Mouse (Mus musculus) lung, embryonic 14.5 days (tissue): ENCODE measurements at regions not wholly inside any gene's neighbourhood (a gene's known extent, or its start where the extent isn't known, plus 50 kb on each side); places are given as distances from the start of the nearest gene placed in this dataset.

Experiments used
- ATAC-seq: fragments of 200-750 bp; cut with Nextera tagmentation; 2 replicates; pipeline ENCODE4 v1.8.0; 2017; ENCODE audit warnings: mild to moderate bottlenecking, moderate TSS enrichment, moderate library complexity; ENCODE audit not compliant: insufficient read depth
- DNase-seq: peaks from one replicate; pipeline ENCODE4 v3.0.0-alpha.2; 2015
- H3K27ac ChIP-seq: fragments of 300-500 bp; sonication (generic); 2 replicates; pipeline ENCODE4 v1.5.1; 2014; ENCODE audit warnings: low read depth, mild to moderate bottlenecking, moderate library complexity
- H3K27me3 ChIP-seq: fragments of 300-500 bp; sonication (generic); 2 replicates; pipeline ENCODE4 v1.6.1; 2014; ENCODE audit warnings: low read length, control low read depth; ENCODE audit not compliant: insufficient read depth
- H3K36me3 ChIP-seq: fragments of 300-500 bp; sonication (generic); 2 replicates; pipeline ENCODE4 v1.6.1; 2014; ENCODE audit warnings: control low read depth; ENCODE audit not compliant: insufficient read depth
- H3K4me1 ChIP-seq: fragments of 300-500 bp; sonication (generic); 2 replicates; pipeline ENCODE4 v1.6.1; 2014; ENCODE audit warnings: antibody characterized with exemption, control low read depth; ENCODE audit not compliant: insufficient read depth
- H3K4me2 ChIP-seq: fragments of 300-500 bp; sonication (generic); 2 replicates; pipeline ENCODE4 v1.6.1; 2014; ENCODE audit warnings: mild to moderate bottlenecking
- H3K4me3 ChIP-seq: fragments of 300-500 bp; sonication (generic); 2 replicates; pipeline ENCODE4 v1.5.1; 2014; ENCODE audit warnings: low read depth, low read length
- H3K9ac ChIP-seq: fragments of 300-500 bp; sonication (generic); 2 replicates; pipeline ENCODE4 v1.6.1; 2014
- H3K9me3 ChIP-seq: fragments of 300-500 bp; sonication (generic); 2 replicates; pipeline ENCODE4 v1.6.1; 2016; ENCODE audit warnings: low read depth, low read length, control low read depth
- CTCF ChIP-seq: IDR thresholded peaks from 2 replicates; pipeline ENCODE4 v1.5.1; 2016; ENCODE audit warnings: antibody characterized with exemption, low read depth
- WGBS: fragments of 180-500 bp; shearing (Covaris S2); extraction: QIAGEN DNeasy Blood & Tissue Kit; methylation state at CpG from one replicate; pipeline ENCODE4 v1.1.7; 2014; 5-methylcytosine and 5-hydroxymethylcytosine counted together

DNA sequence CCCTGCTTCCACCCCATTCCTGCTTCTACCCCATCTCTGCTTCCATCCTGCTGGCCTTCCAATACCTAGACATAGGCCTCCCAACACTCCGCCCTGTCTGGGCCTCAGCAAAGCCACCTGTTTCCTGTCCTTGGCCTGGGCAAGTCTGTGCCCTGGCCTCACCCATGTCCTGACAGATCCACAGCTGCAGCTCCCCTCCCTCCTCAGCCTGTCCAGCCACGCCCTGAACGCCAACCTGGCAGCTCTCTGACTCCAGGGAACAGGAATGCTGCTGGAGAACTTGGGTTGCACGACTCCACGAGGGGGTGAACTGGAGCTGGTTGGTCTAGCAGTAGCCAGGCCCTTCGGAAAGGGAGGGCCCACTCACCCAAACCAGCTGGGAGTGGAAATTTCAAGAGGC, 966.1 kb downstream of the 4930447A16Rik start:
- no peaks in the 10 kb centered on the region for H3K9me3 ChIP-seq
- 41% methylated on average over 6 of the region's 6 CpGs for WGBS
- peak overlapping the region; percentile 58 for H3K27ac ChIP-seq
- DNase-seq, result peak; percentile 74
- H3K27me3 ChIP-seq, result no peaks in the 10 kb centered on the region
- peak; percentile 34 for TF ChIP-seq CTCF
- H3K4me1 ChIP-seq, result no peaks in the 10 kb centered on the region
- H3K9ac ChIP-seq, result no peak overlapping the region
- no peak overlapping the region for H3K4me2 ChIP-seq
- no peak overlapping the region for H3K4me3 ChIP-seq
- no peaks in the 10 kb centered on the region for H3K36me3 ChIP-seq
- peak; percentile 84 for ATAC-seq

DNA sequence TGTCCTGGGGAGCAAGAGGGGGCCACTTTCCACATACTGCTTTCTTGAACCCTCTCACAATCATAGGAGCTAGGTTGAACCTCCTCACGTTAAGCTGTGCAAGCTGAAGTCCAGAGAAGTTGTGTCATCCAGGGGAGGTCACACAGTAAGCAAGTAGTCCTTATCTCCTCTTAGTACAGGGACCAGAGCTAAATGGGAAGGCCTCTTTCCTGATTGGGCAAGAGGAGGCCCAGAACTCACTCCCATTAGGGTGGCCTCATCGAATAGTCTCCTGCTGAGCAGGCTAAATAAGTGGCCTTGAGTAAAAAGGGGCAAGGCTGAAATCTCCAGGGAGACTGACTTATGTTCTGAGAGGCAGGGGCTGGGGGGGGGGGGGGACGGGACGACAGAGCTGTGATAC, 966.5 kb downstream of the 4930447A16Rik start:
- H3K4me2 ChIP-seq, result no peak overlapping the region
- DNase-seq (no peak), ATAC-seq (peak; percentile 56)
- no peak for TF ChIP-seq CTCF
- H3K4me3 ChIP-seq, result no peak overlapping the region
- no peaks in the 10 kb centered on the region for H3K27me3 ChIP-seq
- no peaks in the 10 kb centered on the region for H3K4me1 ChIP-seq
- 0 out of 2 replicates have a peak overlapping the region, but pooled peaks have one; percentile 58 for H3K27ac ChIP-seq
- no peaks in the 10 kb centered on the region for H3K9me3 ChIP-seq
- no peak overlapping the region for H3K9ac ChIP-seq
- no peaks in the 10 kb centered on the region for H3K36me3 ChIP-seq
- WGBS, result 22% methylated on average over 4 of the region's 4 CpGs

DNA sequence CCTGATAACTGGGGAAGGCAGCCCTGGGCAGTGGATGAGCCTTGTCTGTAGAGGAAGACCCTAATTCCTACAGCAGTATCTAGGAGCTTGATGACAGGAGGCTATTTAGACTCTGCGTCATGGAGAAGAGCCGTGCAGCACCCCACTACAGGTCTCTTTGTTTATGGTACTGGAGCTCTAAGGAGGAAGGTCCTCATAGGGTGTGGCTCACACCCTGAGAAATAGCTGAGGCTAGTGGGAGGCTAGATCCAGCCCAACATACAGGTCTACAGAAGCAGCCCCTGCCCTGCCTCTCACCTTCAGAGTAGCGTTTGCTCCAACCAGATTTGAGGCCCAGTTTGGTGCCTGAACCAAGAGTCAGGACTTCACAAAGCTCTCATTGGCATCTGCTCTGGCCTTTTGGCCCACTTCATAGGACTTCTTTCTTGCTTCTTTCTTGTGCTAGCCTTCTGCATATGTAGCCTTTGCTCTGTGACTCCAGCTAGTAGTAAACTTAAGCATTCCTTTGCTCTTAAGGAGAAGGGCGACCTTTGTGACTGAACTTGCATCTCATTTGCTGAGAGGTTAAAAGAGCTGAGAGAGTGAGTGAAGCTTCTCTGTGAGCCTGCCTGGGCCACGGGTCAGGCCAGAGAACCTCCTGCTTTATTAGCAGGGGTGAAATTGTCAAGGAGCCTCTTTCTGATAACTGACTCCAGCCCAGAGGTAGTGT, 967.2 kb downstream of the 4930447A16Rik start:
- Histone ChIP-seq H3K36me3 (no peaks in the 10 kb centered on the region), H3K4me3 (no peak overlapping the region), H3K4me2 (no peak overlapping the region), H3K27me3 (no peaks in the 10 kb centered on the region), H3K4me1 (no peaks in the 10 kb centered on the region), H3K27ac (0 out of 2 replicates have a peak overlapping the region, but pooled peaks have one; percentile 58), H3K9me3 (no peaks in the 10 kb centered on the region), H3K9ac (no peak overlapping the region)
- TF ChIP-seq CTCF, result no peak
- 62% methylated on average over 5 of the region's 5 CpGs for WGBS
- no peak for DNase-seq
- no peak for ATAC-seq

DNA sequence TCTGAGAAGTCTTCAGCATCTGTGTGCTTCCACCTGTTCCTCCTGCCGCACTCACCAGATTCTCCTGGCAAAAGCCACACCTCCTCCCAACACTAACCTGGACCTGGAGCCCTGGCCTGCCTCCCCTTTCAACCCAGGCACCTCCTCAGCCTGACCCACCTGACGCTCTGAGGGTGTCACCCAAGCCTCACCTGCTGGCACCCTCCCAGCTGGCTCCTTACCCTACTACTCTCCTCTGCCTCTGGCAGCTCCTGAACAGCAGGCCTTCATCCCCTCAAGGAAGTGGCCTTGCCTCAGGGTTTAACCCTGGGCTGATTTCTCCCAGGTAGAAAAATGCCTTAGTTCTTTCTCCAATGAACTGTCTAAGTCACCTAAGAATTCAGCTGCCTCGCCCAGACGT, 973.5 kb downstream of the 4930447A16Rik start:
- Histone ChIP-seq H3K27me3 (no peaks in the 10 kb centered on the region), H3K4me1 (no peaks in the 10 kb centered on the region), H3K27ac (no peak overlapping the region), H3K36me3 (no peaks in the 10 kb centered on the region), H3K9me3 (no peaks in the 10 kb centered on the region), H3K4me2 (no peak overlapping the region), H3K4me3 (no peak overlapping the region), H3K9ac (no peak overlapping the region)
- no peak for TF ChIP-seq CTCF
- no peak for ATAC-seq
- DNase-seq, result no peak
- WGBS, result 78% methylated on average over 4 of the region's 4 CpGs

DNA sequence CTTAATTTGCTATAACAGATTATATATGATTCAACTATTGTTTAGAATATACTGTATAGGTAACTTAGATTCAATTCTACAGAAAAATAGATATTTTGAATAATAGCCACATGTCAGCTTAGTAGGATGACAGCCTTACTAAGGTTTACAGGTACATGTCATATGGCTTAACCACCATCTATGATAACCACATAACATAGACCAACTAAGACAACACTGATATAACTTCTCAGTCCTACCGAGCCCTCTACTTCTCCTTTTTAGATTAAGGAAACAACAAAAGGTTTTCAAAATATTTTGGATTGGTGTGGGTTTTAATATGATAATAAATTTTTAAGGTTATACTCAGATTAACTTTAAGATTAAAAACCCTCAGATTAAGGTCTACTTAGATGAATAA, 977.4 kb downstream of the 4930447A16Rik start:
- 86% methylated on average over 1 of the region's 1 CpGs for WGBS
- no peak for ATAC-seq
- Histone ChIP-seq H3K4me2 (no peak overlapping the region), H3K4me3 (no peak overlapping the region), H3K27me3 (no peaks in the 10 kb centered on the region), H3K4me1 (peaks cover 14% of the 10 kb centered on the region), H3K36me3 (no peaks in the 10 kb centered on the region), H3K9me3 (no peaks in the 10 kb centered on the region), H3K27ac (no peak overlapping the region), H3K9ac (no peak overlapping the region)
- no peak for DNase-seq
- no peak for TF ChIP-seq CTCF

DNA sequence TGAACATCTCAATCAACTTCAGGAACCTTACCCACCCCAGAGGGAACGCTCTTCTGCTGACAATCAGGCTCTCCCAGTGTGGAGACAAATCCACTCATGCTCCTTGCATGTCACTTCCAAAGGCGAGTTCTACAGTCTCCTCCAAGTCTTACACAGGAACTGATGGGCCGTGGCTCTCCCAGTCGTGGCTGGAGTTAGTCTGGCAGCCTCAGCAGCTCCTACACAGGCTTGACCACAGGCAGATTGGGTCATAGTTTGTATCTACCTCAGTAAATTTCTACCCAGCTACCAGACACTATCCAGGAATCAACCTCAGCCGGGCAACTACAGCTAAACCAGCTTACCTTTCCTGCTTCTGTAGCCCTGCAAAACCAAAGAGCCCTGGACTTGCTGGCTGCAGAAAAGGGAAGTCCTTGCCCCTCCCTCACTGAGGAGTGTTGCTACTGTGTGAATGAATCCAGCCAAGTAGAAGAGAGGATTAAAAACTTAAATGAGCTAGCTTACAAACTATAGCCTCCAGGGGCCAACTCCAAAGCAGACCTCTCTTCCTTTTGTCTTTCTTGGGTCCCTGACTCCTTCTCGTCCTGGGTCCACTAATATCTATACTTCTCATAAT, 978.5 kb downstream of the 4930447A16Rik start:
- Histone ChIP-seq H3K4me2 (no peak overlapping the region), H3K36me3 (no peaks in the 10 kb centered on the region), H3K9ac (no peak overlapping the region), H3K9me3 (no peaks in the 10 kb centered on the region), H3K4me1 (peaks cover 14% of the 10 kb centered on the region), H3K27ac (no peak overlapping the region), H3K4me3 (no peak overlapping the region), H3K27me3 (no peaks in the 10 kb centered on the region)
- TF ChIP-seq CTCF, result no peak
- DNase-seq (no peak), ATAC-seq (no peak)
- 53% methylated on average over 6 of the region's 6 CpGs for WGBS

DNA sequence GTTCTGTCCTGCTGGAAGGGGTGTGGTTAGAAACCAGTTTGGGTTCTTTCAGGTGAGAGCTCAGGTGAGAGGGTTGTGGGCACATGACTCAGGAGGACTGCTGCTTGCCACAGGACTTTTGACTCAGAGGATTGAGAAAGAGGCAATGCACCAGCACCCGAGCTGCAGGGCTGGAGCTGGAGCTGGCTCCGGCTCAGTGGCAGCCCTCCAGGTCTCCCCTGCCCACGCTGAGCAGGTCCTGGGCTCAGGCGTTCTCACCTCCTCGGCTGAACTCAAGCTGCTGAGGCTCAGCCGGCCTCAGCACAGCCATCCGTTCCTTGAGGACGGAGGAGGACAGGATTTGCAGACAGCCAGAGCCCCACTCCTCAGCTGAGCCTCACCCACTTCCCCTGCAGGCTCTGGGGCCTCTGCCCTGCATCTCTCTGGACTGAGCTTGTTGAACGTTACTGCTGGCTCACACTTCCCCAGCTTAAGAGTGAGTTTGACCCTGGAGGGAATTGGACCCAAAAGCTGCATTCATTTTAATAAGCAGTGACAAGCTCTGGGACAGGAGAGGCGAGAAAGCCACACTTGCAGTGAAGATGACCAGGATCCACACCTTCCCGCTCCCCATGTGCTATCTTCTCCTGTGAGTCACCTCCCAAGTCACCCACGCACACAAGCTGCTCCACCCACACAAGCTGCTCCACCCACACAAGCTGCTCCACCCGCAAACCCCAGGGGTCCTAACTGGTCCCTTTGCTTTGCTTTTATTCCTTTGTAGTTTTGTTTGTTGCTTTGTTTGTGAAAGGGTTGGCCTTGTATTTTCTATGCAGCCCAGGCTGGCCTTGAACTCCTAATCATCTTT, 981.0 kb downstream of the 4930447A16Rik start:
- DNase-seq, result peak; percentile 26
- Histone ChIP-seq H3K4me2 (no peak overlapping the region), H3K4me1 (peaks cover 14% of the 10 kb centered on the region), H3K4me3 (no peak overlapping the region), H3K9me3 (no peaks in the 10 kb centered on the region), H3K27ac (no peak overlapping the region), H3K27me3 (no peaks in the 10 kb centered on the region), H3K9ac (peak overlapping the region; percentile 13; the same call in 1 of the 2 replicates), H3K36me3 (no peaks in the 10 kb centered on the region)
- ATAC-seq, result peak; percentile 36; the same call in 1 of the 2 replicates
- WGBS, result 32% methylated on average over 13 of the region's 13 CpGs
- TF ChIP-seq CTCF, result no peak
